Mouse (Mus musculus): ENCODE data around the gene Trim13. TPM values are rescaled to one million over a fixed set of nuclear protein-coding genes. Genes with fewer than 3 reads are reported as not detected.

Gene Trim13
- total and polyA plus RNA-seq, 2 experiments = 0.64 to 1.2 TPM

- TF ChIP-seq POLR2A (IDR thresholded peaks at IDR 0.05; ENCODE audit: extremely low read depth, insufficient read depth, low read length) (no peak), CTCF (IDR thresholded peaks at IDR 0.05; ENCODE audit: low read depth, low read length) (no peak)
- Histone ChIP-seq H3K27ac (replicated peaks; ENCODE audit: insufficient read depth, low read depth, low read length) (no peak overlapping the region), H3K9ac (ENCODE audit: low read depth, low read length) (no peak overlapping the region), H3K27me3 (ENCODE audit: control insufficient read depth, insufficient read depth, low read length) (no peaks in the 10 kb centered on the region), H3K4me1 (ENCODE audit: control insufficient read depth, insufficient read depth, low read length) (no peaks in the 10 kb centered on the region), H3K36me3 (ENCODE audit: control insufficient read depth, insufficient read depth, low read length) (peaks cover 7% of the 10 kb centered on the region), H3K79me2 (ENCODE audit: control insufficient read depth, insufficient read depth, low read length) (no peaks in the 10 kb centered on the region), H3K4me3 (ENCODE audit: insufficient read depth, low read depth, low read length) (no peak overlapping the region)
- 91% methylated on average over 2 of the region's 2 CpGs for WGBS
- no peak for DNase-seq (ENCODE audit: extremely low read depth, low read depth, low spot score)
These were observed 22.3 kb downstream of the Trim13 start for GRCm38 (mm10) chr14:61620371-61620770.

GRCm38 (mm10) chr14:61635969-61636368 lies 37.9 kb downstream of the Trim13 start:
- Histone ChIP-seq H3K27ac (replicated peaks; ENCODE audit: insufficient read depth, low read depth, low read length) (no peak overlapping the region), H3K27me3 (ENCODE audit: control insufficient read depth, insufficient read depth, low read length) (no peaks in the 10 kb centered on the region), H3K4me1 (ENCODE audit: control insufficient read depth, insufficient read depth, low read length) (no peaks in the 10 kb centered on the region), H3K36me3 (ENCODE audit: control insufficient read depth, insufficient read depth, low read length) (peaks cover 17% of the 10 kb centered on the region), H3K4me3 (ENCODE audit: insufficient read depth, low read depth, low read length) (no peak overlapping the region), H3K9ac (ENCODE audit: low read depth, low read length) (no peak overlapping the region), H3K79me2 (ENCODE audit: control insufficient read depth, insufficient read depth, low read length) (no peaks in the 10 kb centered on the region; the same call in 1 of the 2 replicates)
- TF ChIP-seq POLR2A (IDR thresholded peaks at IDR 0.05; ENCODE audit: extremely low read depth, insufficient read depth, low read length) (no peak), CTCF (IDR thresholded peaks at IDR 0.05; ENCODE audit: low read depth, low read length) (no peak)
- DNase-seq (ENCODE audit: extremely low read depth, low read depth, low spot score) = no peak

GRCm38 (mm10) chr14:61642668-61643067 lies 44.6 kb downstream of the Trim13 start:
- 47% methylated on average over 1 of the region's 1 CpGs for WGBS
- DNase-seq (ENCODE audit: extremely low read depth, low read depth, low spot score) = no peak
- Histone ChIP-seq H3K36me3 (ENCODE audit: control insufficient read depth, insufficient read depth, low read length) (peaks cover 3% of the 10 kb centered on the region; the same call in 1 of the 2 replicates), H3K27me3 (ENCODE audit: control insufficient read depth, insufficient read depth, low read length) (no peaks in the 10 kb centered on the region), H3K4me3 (ENCODE audit: insufficient read depth, low read depth, low read length) (no peak overlapping the region), H3K4me1 (ENCODE audit: control insufficient read depth, insufficient read depth, low read length) (peaks cover 5% of the 10 kb centered on the region), H3K27ac (replicated peaks; ENCODE audit: insufficient read depth, low read depth, low read length) (no peak overlapping the region), H3K9ac (ENCODE audit: low read depth, low read length) (no peak overlapping the region), H3K79me2 (ENCODE audit: control insufficient read depth, insufficient read depth, low read length) (peaks cover 3% of the 10 kb centered on the region; the same call in 1 of the 2 replicates)
- TF ChIP-seq CTCF (IDR thresholded peaks at IDR 0.05; ENCODE audit: low read depth, low read length) (no peak), POLR2A (IDR thresholded peaks at IDR 0.05; ENCODE audit: extremely low read depth, insufficient read depth, low read length) (no peak)

GRCm38 (mm10) chr14:61645547-61645946 lies 47.5 kb downstream of the Trim13 start:
- H3K4me3 ChIP-seq (ENCODE audit: insufficient read depth, low read depth, low read length) = no peak overlapping the region
- TF ChIP-seq CTCF (IDR thresholded peaks at IDR 0.05; ENCODE audit: low read depth, low read length) (no peak), POLR2A (IDR thresholded peaks at IDR 0.05; ENCODE audit: extremely low read depth, insufficient read depth, low read length) (no peak)
- H3K9ac ChIP-seq (ENCODE audit: low read depth, low read length) = no peak overlapping the region
- H3K27ac ChIP-seq (replicated peaks; ENCODE audit: insufficient read depth, low read depth, low read length) = no peak overlapping the region
- peaks cover 5% of the 10 kb centered on the region for H3K4me1 ChIP-seq (ENCODE audit: control insufficient read depth, insufficient read depth, low read length)
- H3K27me3 ChIP-seq (ENCODE audit: control insufficient read depth, insufficient read depth, low read length) = no peaks in the 10 kb centered on the region
- H3K36me3 ChIP-seq (ENCODE audit: control insufficient read depth, insufficient read depth, low read length) = no peaks in the 10 kb centered on the region
- no peak for DNase-seq (ENCODE audit: extremely low read depth, low read depth, low spot score)
- H3K79me2 ChIP-seq (ENCODE audit: control insufficient read depth, insufficient read depth, low read length) = peaks cover 3% of the 10 kb centered on the region; the same call in 1 of the 2 replicates
- WGBS = 8% methylated on average over 1 of the region's 1 CpGs

GRCm38 (mm10) chr14:61647182-61647880 lies 49.3 kb downstream of the Trim13 start:
- no peak for TF ChIP-seq POLR2A (IDR thresholded peaks at IDR 0.05; ENCODE audit: extremely low read depth, insufficient read depth, low read length)
- no peak for TF ChIP-seq CTCF (IDR thresholded peaks at IDR 0.05; ENCODE audit: low read depth, low read length)
- Histone ChIP-seq H3K79me2 (ENCODE audit: control insufficient read depth, insufficient read depth, low read length) (peaks cover 3% of the 10 kb centered on the region; the same call in 1 of the 2 replicates), H3K27ac (replicated peaks; ENCODE audit: insufficient read depth, low read depth, low read length) (peak overlapping the region; percentile 42; the same call in 1 of the 2 replicates), H3K27me3 (ENCODE audit: control insufficient read depth, insufficient read depth, low read length) (no peaks in the 10 kb centered on the region), H3K4me1 (ENCODE audit: control insufficient read depth, insufficient read depth, low read length) (peaks cover 5% of the 10 kb centered on the region), H3K9ac (ENCODE audit: low read depth, low read length) (peak overlapping the region; percentile 73), H3K4me3 (ENCODE audit: insufficient read depth, low read depth, low read length) (peak overlapping the region; percentile 47), H3K36me3 (ENCODE audit: control insufficient read depth, insufficient read depth, low read length) (no peaks in the 10 kb centered on the region)
- no peak for DNase-seq (ENCODE audit: extremely low read depth, low read depth, low spot score)
- WGBS = 3% methylated on average over 24 of the region's 24 CpGs
